Mouse (Mus musculus): Measurements from ENCODE around the gene D16Ertd472e. TPM values are rescaled to one million over a fixed set of nuclear protein-coding genes. Genes with fewer than 3 reads are reported as not detected.

D16Ertd472e gene
- polyA plus RNA-seq, 1 experiment, result 1.9 TPM

- DNase-seq, result no peak
- 95% methylated on average over 10 of the region's 10 CpGs for WGBS
- Histone ChIP-seq H3K27me3 (replicated peaks; ENCODE audit: control insufficient read depth, insufficient read depth, low read length) (no peaks in the 10 kb centered on the region), H3K36me3 (ENCODE audit: control insufficient read depth, insufficient read depth, low read length) (no peaks in the 10 kb centered on the region), H3K4me3 (ENCODE audit: insufficient read depth, low read depth, low read length) (no peak overlapping the region), H3K4me1 (ENCODE audit: control insufficient read depth, insufficient read depth, low read length) (no peaks in the 10 kb centered on the region), H3K27ac (ENCODE audit: insufficient read depth, low read depth, low read length) (no peak overlapping the region)
- no peak for TF ChIP-seq CTCF (conservative IDR thresholded peaks at IDR 0.05; ENCODE audit: insufficient read depth, insufficient read length, low read depth, low read length)
- TF ChIP-seq POLR2A (IDR thresholded peaks at IDR 0.05; ENCODE audit: low read depth, low read length), result no peak
Measured at GRCm38 (mm10) chr16:78554911-78555648, 21.4 kb downstream of the D16Ertd472e start.

- Histone ChIP-seq H3K27me3 (replicated peaks; ENCODE audit: control insufficient read depth, insufficient read depth, low read length) (no peaks in the 10 kb centered on the region), H3K27ac (ENCODE audit: insufficient read depth, low read depth, low read length) (no peak overlapping the region), H3K4me1 (ENCODE audit: control insufficient read depth, insufficient read depth, low read length) (no peaks in the 10 kb centered on the region), H3K4me3 (ENCODE audit: insufficient read depth, low read depth, low read length) (no peak overlapping the region), H3K36me3 (ENCODE audit: control insufficient read depth, insufficient read depth, low read length) (no peaks in the 10 kb centered on the region)
- DNase-seq, result no peak
- no peak for TF ChIP-seq POLR2A (IDR thresholded peaks at IDR 0.05; ENCODE audit: low read depth, low read length)
- no peak for TF ChIP-seq CTCF (conservative IDR thresholded peaks at IDR 0.05; ENCODE audit: insufficient read depth, insufficient read length, low read depth, low read length)
- 94% methylated on average over 10 of the region's 10 CpGs for WGBS
Measured at GRCm38 (mm10) chr16:78547367-78547766, 29.1 kb downstream of the D16Ertd472e start.

- Histone ChIP-seq H3K4me3 (ENCODE audit: insufficient read depth, low read depth, low read length) (no peak overlapping the region), H3K4me1 (ENCODE audit: control insufficient read depth, insufficient read depth, low read length) (no peaks in the 10 kb centered on the region), H3K36me3 (ENCODE audit: control insufficient read depth, insufficient read depth, low read length) (no peaks in the 10 kb centered on the region), H3K27ac (ENCODE audit: insufficient read depth, low read depth, low read length) (no peak overlapping the region), H3K27me3 (replicated peaks; ENCODE audit: control insufficient read depth, insufficient read depth, low read length) (no peaks in the 10 kb centered on the region)
- no peak for DNase-seq
- 90% methylated on average over 6 of the region's 6 CpGs for WGBS
- no peak for TF ChIP-seq CTCF (conservative IDR thresholded peaks at IDR 0.05; ENCODE audit: insufficient read depth, insufficient read length, low read depth, low read length)
- no peak for TF ChIP-seq POLR2A (IDR thresholded peaks at IDR 0.05; ENCODE audit: low read depth, low read length)
Measured at GRCm38 (mm10) chr16:78546529-78546928, 30.0 kb downstream of the D16Ertd472e start.

- no peaks in the 10 kb centered on the region for H3K27me3 ChIP-seq (replicated peaks; ENCODE audit: control insufficient read depth, insufficient read depth, low read length)
- WGBS, result 70% methylated on average over 16 of the region's 16 CpGs
- H3K4me3 ChIP-seq (ENCODE audit: insufficient read depth, low read depth, low read length), result no peak overlapping the region
- DNase-seq, result peak; percentile 14
- H3K27ac ChIP-seq (ENCODE audit: insufficient read depth, low read depth, low read length), result no peak overlapping the region
- no peaks in the 10 kb centered on the region for H3K4me1 ChIP-seq (ENCODE audit: control insufficient read depth, insufficient read depth, low read length)
- TF ChIP-seq POLR2A (IDR thresholded peaks at IDR 0.05; ENCODE audit: low read depth, low read length), result no peak
- no peak for TF ChIP-seq CTCF (conservative IDR thresholded peaks at IDR 0.05; ENCODE audit: insufficient read depth, insufficient read length, low read depth, low read length)
- no peaks in the 10 kb centered on the region for H3K36me3 ChIP-seq (ENCODE audit: control insufficient read depth, insufficient read depth, low read length)
Measured at GRCm38 (mm10) chr16:78540376-78541246, 35.9 kb downstream of the D16Ertd472e start.

- no peak overlapping the region for H3K4me3 ChIP-seq (ENCODE audit: insufficient read depth, low read depth, low read length)
- TF ChIP-seq CTCF (conservative IDR thresholded peaks at IDR 0.05; ENCODE audit: insufficient read depth, insufficient read length, low read depth, low read length) (no peak), POLR2A (IDR thresholded peaks at IDR 0.05; ENCODE audit: low read depth, low read length) (no peak)
- H3K27me3 ChIP-seq (replicated peaks; ENCODE audit: control insufficient read depth, insufficient read depth, low read length), result no peaks in the 10 kb centered on the region
- no peaks in the 10 kb centered on the region for H3K36me3 ChIP-seq (ENCODE audit: control insufficient read depth, insufficient read depth, low read length)
- no peak overlapping the region for H3K27ac ChIP-seq (ENCODE audit: insufficient read depth, low read depth, low read length)
- DNase-seq, result no peak
- 82% methylated on average over 8 of the region's 8 CpGs for WGBS
- no peaks in the 10 kb centered on the region for H3K4me1 ChIP-seq (ENCODE audit: control insufficient read depth, insufficient read depth, low read length)
Measured at GRCm38 (mm10) chr16:78537798-78538422, 38.6 kb downstream of the D16Ertd472e start.

GRCm38 (mm10) chr16:78537322-78537721 is 39.2 kb downstream of the D16Ertd472e start:
- no peak overlapping the region for H3K27ac ChIP-seq (ENCODE audit: insufficient read depth, low read depth, low read length)
- 66% methylated on average over 7 of the region's 7 CpGs for WGBS

More at GRCm38 (mm10) chr16:78537322-78537721, 39.2 kb downstream of the D16Ertd472e start:
- TF ChIP-seq CTCF (conservative IDR thresholded peaks at IDR 0.05; ENCODE audit: insufficient read depth, insufficient read length, low read depth, low read length) (no peak), POLR2A (IDR thresholded peaks at IDR 0.05; ENCODE audit: low read depth, low read length) (no peak)
- H3K4me3 ChIP-seq (ENCODE audit: insufficient read depth, low read depth, low read length), result no peak overlapping the region
- no peaks in the 10 kb centered on the region for H3K4me1 ChIP-seq (ENCODE audit: control insufficient read depth, insufficient read depth, low read length)
- DNase-seq, result no peak
- H3K36me3 ChIP-seq (ENCODE audit: control insufficient read depth, insufficient read depth, low read length), result no peaks in the 10 kb centered on the region
- no peaks in the 10 kb centered on the region for H3K27me3 ChIP-seq (replicated peaks; ENCODE audit: control insufficient read depth, insufficient read depth, low read length)
